Mouse (Mus musculus) limb, embryonic 11.5 days (tissue): ENCODE data around the gene Itgb6. TPM values are rescaled to one million over a fixed set of nuclear protein-coding genes. Genes with fewer than 3 reads are reported as not detected.

Source experiments
- ATAC-seq: fragments of 200-750 bp; cut with Nextera tagmentation; 2 replicates; pipeline ENCODE4 v1.8.0; 2017; ENCODE audit warnings: low read depth; ENCODE audit not compliant: insufficient number of reproducible peaks, low FRiP score, low TSS enrichment
- DNase-seq: peaks from one replicate; pipeline ENCODE4 v3.0.0-alpha.2; 2015; ENCODE audit warnings: low spot score
- H3K27ac ChIP-seq: fragments of 300-500 bp; sonication (generic); replicated peaks from 2 replicates; pipeline ENCODE4 v1.5.1; 2014; ENCODE audit warnings: low read depth, mild to moderate bottlenecking, low read length
- H3K27me3 ChIP-seq: fragments of 300-500 bp; sonication (generic); 2 replicates; pipeline ENCODE4 v1.6.1; 2014; ENCODE audit warnings: mild to moderate bottlenecking, low read length, mixed read lengths; ENCODE audit not compliant: control insufficient read depth, insufficient read depth
- H3K36me3 ChIP-seq: fragments of 300-500 bp; sonication (generic); 2 replicates; pipeline ENCODE4 v1.6.1; 2014; ENCODE audit warnings: mild to moderate bottlenecking, low read length, moderate library complexity, mixed read lengths; ENCODE audit not compliant: control insufficient read depth, insufficient read depth
- H3K4me1 ChIP-seq: fragments of 300-500 bp; sonication (generic); 2 replicates; pipeline ENCODE4 v1.6.1; 2014; ENCODE audit warnings: low read length, mixed read lengths; ENCODE audit not compliant: control insufficient read depth, insufficient read depth
- H3K4me2 ChIP-seq: fragments of 300-500 bp; sonication (generic); 2 replicates; pipeline ENCODE4 v1.6.1; 2014; ENCODE audit warnings: low read depth, mild to moderate bottlenecking, moderate library complexity; ENCODE audit not compliant: severe bottlenecking
- H3K4me3 ChIP-seq: fragments of 300-500 bp; sonication (generic); 2 replicates; pipeline ENCODE4 v1.5.1; 2014; ENCODE audit warnings: low read depth, low read length
- H3K9ac ChIP-seq: fragments of 300-500 bp; sonication (generic); 2 replicates; pipeline ENCODE4 v1.6.1; 2014; ENCODE audit warnings: mild to moderate bottlenecking, low read length
- H3K9me3 ChIP-seq: fragments of 300-500 bp; sonication (generic); 2 replicates; pipeline ENCODE4 v1.6.1; 2016; ENCODE audit warnings: low read length; ENCODE audit not compliant: control insufficient read depth
- WGBS: fragments of 180-500 bp; shearing (Covaris S2); extraction: QIAGEN DNeasy Blood & Tissue Kit; methylation state at CpG from one replicate; pipeline ENCODE4 v1.1.7; 2014; 5-methylcytosine and 5-hydroxymethylcytosine counted together
- polyA plus RNA-seq: library from polyadenylated mRNA; unstranded; fragments of >200 nt; fragmentation: Nextera tagmentation; extraction: Ambion mirVana; gene quantifications from 2 replicates; pipeline ENCODE4 v1.2.1, GENCODE M21; 2014

Gene Itgb6
- polyA plus RNA-seq, result 0.61 and 0.79 TPM in 2 replicates

DNA sequence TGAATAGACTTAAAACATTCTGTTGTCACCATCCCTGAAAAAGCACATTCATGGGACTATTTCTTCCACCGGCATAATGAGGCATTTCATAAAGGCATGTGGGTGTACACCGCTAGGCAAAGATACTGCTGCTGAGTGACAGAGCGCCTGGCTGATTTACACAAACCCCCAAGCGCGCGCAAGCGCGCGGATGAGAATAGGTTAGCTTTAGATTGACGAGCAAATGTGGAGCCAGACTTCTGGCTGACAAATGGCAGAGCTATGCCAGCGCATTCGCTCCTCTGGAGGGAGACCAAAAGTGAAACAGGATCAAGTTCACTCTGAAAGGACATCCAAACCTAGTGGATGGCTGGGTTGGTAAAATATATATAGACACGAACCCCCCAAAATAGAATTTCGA is at the start of gene Itgb6:
TSS of gene Itgb6 (minus strand) at position 130 of the 400 bp plus-strand sequence.
- no peak for DNase-seq

DNA sequence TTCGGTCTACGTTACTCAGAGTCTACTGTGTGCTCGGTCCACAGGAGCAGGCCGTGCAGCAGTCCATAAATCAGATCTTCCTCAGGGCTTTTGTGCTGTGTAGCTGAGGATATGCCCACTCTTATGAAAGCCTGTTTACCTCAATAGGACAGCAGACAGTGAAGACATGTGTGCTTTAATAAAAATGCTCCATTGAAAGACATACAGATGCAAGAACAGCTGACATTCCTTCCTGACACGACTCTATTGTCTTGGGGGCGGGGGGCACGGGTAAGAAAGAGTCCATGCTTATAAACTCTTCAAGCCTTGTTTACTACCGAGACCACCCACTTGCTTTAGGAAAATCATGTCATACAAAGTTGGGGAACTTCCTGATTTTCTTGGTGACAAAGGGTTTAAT is 44.0 kb upstream of the Itgb6 start:
- ATAC-seq (no peak), DNase-seq (no peak)
- no peak overlapping the region for H3K4me3 ChIP-seq
- H3K4me1 ChIP-seq, result no peaks in the 10 kb centered on the region
- no peak overlapping the region for H3K4me2 ChIP-seq
- H3K9me3 ChIP-seq, result peaks cover 4% of the 10 kb centered on the region; the same call in 1 of the 2 replicates
- no peaks in the 10 kb centered on the region for H3K27me3 ChIP-seq
- H3K9ac ChIP-seq, result no peak overlapping the region
- WGBS, result 85% methylated on average over 8 of the region's 8 CpGs
- H3K27ac ChIP-seq, result no peak overlapping the region
- peaks cover 7% of the 10 kb centered on the region; the same call in 1 of the 2 replicates for H3K36me3 ChIP-seq

More for the DNA sequence above, at the start of gene Itgb6:
- Histone ChIP-seq H3K9me3 (no peaks in the 10 kb centered on the region), H3K36me3 (no peaks in the 10 kb centered on the region), H3K4me2 (no peak within 1 kb of the TSS), H3K27me3 (no peaks in the 10 kb centered on the region), H3K9ac (no peak within 1 kb of the TSS), H3K4me3 (no peak within 1 kb of the TSS), H3K4me1 (no peaks in the 10 kb centered on the region), H3K27ac (no peak within 1 kb of the TSS)
- WGBS, result 86% methylated on average over 14 of the region's 14 CpGs
- no peak for ATAC-seq

DNA sequence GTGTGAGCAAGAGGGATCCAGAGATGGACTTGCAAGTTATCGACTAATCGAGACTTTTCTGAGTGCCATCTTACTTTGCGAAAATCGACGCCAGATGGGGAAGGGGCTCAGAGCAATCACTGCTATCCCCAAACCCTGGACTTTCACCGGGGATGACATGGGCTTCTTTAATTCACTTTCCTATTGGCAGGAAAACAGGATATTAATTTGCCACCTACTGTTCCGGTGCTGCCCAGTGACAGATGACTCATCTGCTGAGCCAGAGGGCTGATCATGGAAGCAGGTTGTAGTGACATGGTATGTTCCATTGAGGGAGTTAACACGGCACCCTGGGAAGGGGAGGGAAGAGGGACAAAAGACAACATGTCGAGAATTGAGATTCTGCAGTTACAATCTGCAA is 33.8 kb upstream of the Itgb6 start:
- DNase-seq (no peak), ATAC-seq (no peak)
- Histone ChIP-seq H3K4me3 (no peak overlapping the region), H3K9ac (no peak overlapping the region), H3K36me3 (no peaks in the 10 kb centered on the region; the same call in 1 of the 2 replicates), H3K27me3 (no peaks in the 10 kb centered on the region), H3K4me2 (no peak overlapping the region), H3K27ac (no peak overlapping the region), H3K9me3 (no peaks in the 10 kb centered on the region), H3K4me1 (no peaks in the 10 kb centered on the region)
- WGBS, result 89% methylated on average over 9 of the region's 9 CpGs

DNA sequence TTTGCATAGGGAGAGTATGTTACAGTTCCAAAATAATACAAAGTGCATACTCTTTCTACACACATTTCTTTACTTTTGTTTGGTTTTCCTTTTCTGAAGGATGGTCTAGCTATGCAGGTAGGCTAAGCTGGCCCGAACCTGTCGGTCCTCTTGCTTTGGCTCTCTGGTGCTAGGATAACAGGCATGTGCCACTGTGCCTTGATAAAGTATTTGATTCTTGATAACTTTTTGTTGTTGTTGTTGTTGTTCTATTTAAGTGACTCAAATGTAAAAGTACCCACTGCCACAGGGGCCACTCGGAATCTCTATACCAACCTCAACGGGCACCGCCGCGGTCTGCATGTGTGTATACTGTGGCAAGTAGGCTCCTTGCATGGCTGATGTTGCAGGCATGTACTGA is 32.7 kb upstream of the Itgb6 start:
- Histone ChIP-seq H3K4me1 (no peaks in the 10 kb centered on the region), H3K4me3 (no peak overlapping the region), H3K36me3 (no peaks in the 10 kb centered on the region; the same call in 1 of the 2 replicates), H3K9me3 (no peaks in the 10 kb centered on the region), H3K27ac (no peak overlapping the region), H3K27me3 (no peaks in the 10 kb centered on the region), H3K4me2 (no peak overlapping the region), H3K9ac (no peak overlapping the region)
- whole genome bisulfite sequencing, result 98% methylated on average over 7 of the region's 7 CpGs
- ATAC-seq (no peak), DNase-seq (no peak)

DNA sequence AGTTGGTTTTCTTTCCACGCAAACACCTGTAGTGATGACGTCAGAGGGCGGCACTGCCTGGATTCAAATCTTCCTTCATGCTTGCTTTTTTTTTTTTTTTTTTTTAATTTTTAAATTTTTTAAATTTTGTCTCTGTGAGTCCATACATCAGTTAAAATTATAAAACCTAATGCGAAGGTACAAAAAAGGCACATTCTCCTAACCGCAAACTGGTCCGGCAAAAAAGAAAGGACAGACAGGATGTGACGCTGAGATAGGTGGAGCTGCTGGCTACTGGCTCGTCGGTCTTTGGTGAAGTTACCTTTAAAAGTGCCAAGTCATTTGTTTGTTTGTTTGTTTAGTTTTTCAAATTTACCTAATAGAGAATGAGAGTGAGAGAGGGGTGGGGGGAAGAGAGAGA is 28.8 kb upstream of the Itgb6 start:
- Histone ChIP-seq H3K4me2 (no peak overlapping the region), H3K27ac (no peak overlapping the region), H3K4me1 (no peaks in the 10 kb centered on the region), H3K36me3 (no peaks in the 10 kb centered on the region; the same call in 1 of the 2 replicates), H3K9me3 (no peaks in the 10 kb centered on the region), H3K27me3 (no peaks in the 10 kb centered on the region), H3K4me3 (no peak overlapping the region), H3K9ac (no peak overlapping the region)
- WGBS, result 91% methylated on average over 9 of the region's 9 CpGs
- ATAC-seq (no peak), DNase-seq (no peak)

DNA sequence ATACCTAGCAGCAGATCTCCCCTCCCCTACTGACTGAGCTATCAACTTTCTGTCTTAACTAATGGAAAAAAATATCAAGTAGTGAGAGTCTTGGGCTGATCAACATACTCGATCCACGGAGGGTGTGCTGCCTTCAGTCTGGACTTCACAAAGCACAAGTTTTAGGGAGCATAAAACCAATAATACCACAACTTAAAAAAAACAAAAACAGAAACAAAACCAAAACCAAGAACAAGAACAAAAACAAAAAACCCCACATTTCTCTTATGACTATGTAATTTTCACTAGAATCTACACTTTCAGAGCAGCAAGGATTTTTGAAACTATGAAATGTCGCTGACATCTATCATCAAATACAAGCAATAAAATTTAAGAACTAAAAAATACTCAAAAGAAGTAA is 28.1 kb upstream of the Itgb6 start:
- no peak for ATAC-seq

DNA sequence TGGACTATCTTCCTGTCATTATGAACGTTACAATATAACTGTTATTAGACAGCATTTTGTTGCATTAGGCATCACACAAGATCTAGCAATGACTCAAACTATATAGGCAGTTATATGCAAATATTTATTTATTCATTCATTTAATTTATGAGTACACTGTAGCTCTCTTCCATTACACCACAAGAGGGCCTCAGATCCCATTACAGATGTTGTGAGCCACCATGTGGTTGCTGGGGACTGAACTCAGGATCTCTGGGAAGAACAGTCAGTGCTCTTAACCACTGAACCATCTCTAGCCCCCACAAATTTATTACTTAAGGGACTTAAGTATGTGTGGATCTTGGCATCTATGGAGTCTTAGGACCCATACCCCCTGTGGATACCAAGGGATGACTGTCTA is 26.1 kb upstream of the Itgb6 start:
- no peaks in the 10 kb centered on the region; the same call in 1 of the 2 replicates for H3K36me3 ChIP-seq
- H3K4me2 ChIP-seq, result no peak overlapping the region
- no peak overlapping the region for H3K27ac ChIP-seq
- no peaks in the 10 kb centered on the region for H3K9me3 ChIP-seq
- whole genome bisulfite sequencing, result 87% methylated on average over 1 of the region's 1 CpGs
- DNase-seq (no peak), ATAC-seq (no peak)
- no peaks in the 10 kb centered on the region for H3K4me1 ChIP-seq
- no peaks in the 10 kb centered on the region for H3K27me3 ChIP-seq
- no peak overlapping the region for H3K9ac ChIP-seq
- H3K4me3 ChIP-seq, result no peak overlapping the region

More for the DNA sequence above, 28.1 kb upstream of the Itgb6 start:
- Histone ChIP-seq H3K9me3 (no peaks in the 10 kb centered on the region), H3K4me3 (no peak overlapping the region), H3K36me3 (no peaks in the 10 kb centered on the region; the same call in 1 of the 2 replicates), H3K27ac (no peak overlapping the region), H3K4me1 (no peaks in the 10 kb centered on the region), H3K4me2 (no peak overlapping the region), H3K27me3 (no peaks in the 10 kb centered on the region), H3K9ac (no peak overlapping the region)
- DNase-seq, result no peak
- 89% methylated on average over 3 of the region's 3 CpGs for WGBS

DNA sequence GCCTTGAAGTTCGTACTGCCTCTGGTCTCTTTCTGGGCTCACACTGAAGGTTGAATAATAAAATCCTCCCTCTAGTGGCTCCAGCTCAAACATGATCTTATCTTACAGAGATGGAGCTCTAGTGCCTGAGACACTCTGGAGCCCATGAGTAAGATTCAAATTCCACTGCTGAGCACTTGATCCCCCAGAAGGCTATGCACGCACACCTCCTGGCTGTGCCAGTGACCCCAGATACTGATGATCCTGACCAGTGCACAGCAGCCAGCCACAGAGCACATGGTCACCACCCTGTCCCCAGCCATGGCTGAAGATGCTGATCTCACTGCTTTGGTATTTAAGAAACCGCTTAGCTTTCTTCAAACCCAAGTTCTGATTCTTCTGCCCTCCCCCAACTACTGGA is 25.1 kb upstream of the Itgb6 start:
- DNase-seq (no peak), ATAC-seq (no peak)
- no peak overlapping the region for H3K27ac ChIP-seq
- WGBS, result 80% methylated on average over 3 of the region's 3 CpGs
- H3K27me3 ChIP-seq, result no peaks in the 10 kb centered on the region
- no peaks in the 10 kb centered on the region for H3K9me3 ChIP-seq
- no peak overlapping the region for H3K9ac ChIP-seq
- H3K4me1 ChIP-seq, result no peaks in the 10 kb centered on the region
- no peaks in the 10 kb centered on the region for H3K36me3 ChIP-seq
- H3K4me2 ChIP-seq, result no peak overlapping the region
- no peak overlapping the region for H3K4me3 ChIP-seq

DNA sequence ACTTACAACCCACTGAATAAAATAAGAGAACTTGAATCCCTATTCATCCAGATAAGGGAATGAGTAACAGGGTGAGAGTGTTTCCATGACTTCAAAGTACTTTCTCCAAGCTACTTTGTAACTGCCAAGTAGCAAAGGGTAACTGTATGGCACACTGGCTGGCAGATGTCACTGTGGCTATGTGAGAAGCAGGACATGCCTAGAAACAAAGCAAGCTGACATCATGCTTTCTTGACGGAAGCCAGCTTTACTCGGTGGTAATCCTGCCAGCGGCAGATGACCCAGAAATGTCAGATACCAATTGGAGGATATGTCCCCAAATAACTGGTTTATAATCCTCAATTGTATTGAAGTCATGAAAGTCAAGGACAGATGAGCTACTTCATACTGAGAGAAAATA is 22.2 kb upstream of the Itgb6 start:
- H3K27me3 ChIP-seq, result no peaks in the 10 kb centered on the region
- ATAC-seq (no peak), DNase-seq (no peak)
- H3K36me3 ChIP-seq, result no peaks in the 10 kb centered on the region
- no peak overlapping the region for H3K4me2 ChIP-seq
- H3K27ac ChIP-seq, result no peak overlapping the region
- no peaks in the 10 kb centered on the region for H3K4me1 ChIP-seq
- 85% methylated on average over 3 of the region's 3 CpGs for WGBS
- no peak overlapping the region for H3K9ac ChIP-seq
- H3K4me3 ChIP-seq, result no peak overlapping the region
- no peaks in the 10 kb centered on the region for H3K9me3 ChIP-seq
